Mouse (Mus musculus) ES-E14 (cell line): ENCODE measurements around the gene Zdhhc14.

Experiments
- CHD2 ChIP-seq: IDR thresholded peaks from 2 replicates; pipeline ENCODE4 v1.6.1; 2014; ENCODE audit warnings: mild to moderate bottlenecking, low read depth, low read length, inconsistent platforms
- MAFK ChIP-seq: IDR thresholded peaks from 2 replicates; pipeline ENCODE4 v1.6.1; 2014; ENCODE audit warnings: mild to moderate bottlenecking, low read depth, low read length, inconsistent platforms; ENCODE audit not compliant: insufficient read depth
- ZC3H11A ChIP-seq: IDR thresholded peaks from 2 replicates; pipeline ENCODE4 v1.6.1; 2012; ENCODE audit warnings: low read depth, mild to moderate bottlenecking, inconsistent platforms, low read length, borderline replicate concordance

- TF ChIP-seq ZC3H11A = no peak
- no peak for TF ChIP-seq CHD2
- no peak for TF ChIP-seq MAFK
Measured at GRCm38 (mm10) chr17:5582937-5583336, 90.6 kb downstream of the Zdhhc14 start.
